Mouse (Mus musculus) mouse embryonic stem cell (cell line): Measurements from ENCODE around the gene Zic1.

ENCODE experiments used
- in situ Hi-C, 2 experiments: fragments of 300-500 bp; cut with MboI; formaldehyde crosslinking; loops; 1 replicate in 1 of 2; 3 replicates in 1 of 2; pipeline ENCODE4 v1.14.3; 2019 to 2020; ENCODE audit warnings: low sequenced_read_pairs in 2 of 2, low pct_unique_long_range_greater_than_20kb in 1 of 2, mixed read lengths in 1 of 2; ENCODE audit not compliant: unreplicated experiment in 1 of 2

The Zic1 gene

DNA sequence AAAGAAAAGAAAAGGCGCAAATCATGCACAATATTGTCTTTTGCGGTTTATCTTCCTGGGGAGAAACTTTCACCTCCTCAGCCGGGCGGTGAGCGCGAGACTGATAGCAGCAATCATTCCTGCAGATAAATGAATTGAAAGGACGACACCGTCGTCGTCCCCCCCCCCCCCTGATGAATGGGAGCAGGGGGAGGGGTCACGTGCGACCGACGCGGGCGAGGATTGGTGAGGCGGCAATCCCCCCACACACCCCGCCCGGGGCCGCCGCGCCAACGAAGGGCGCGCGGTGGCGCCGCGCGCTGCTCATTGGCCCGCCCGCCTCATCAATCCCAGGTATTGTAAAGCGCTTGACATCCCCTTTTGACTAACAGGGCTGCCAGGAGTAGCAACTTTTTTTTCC lies at the start of gene Zic1:
TSS of gene Zic1 (minus strand) at position 147 of the 400 bp plus-strand sequence.
- in situ Hi-C loops: no loop called here

DNA sequence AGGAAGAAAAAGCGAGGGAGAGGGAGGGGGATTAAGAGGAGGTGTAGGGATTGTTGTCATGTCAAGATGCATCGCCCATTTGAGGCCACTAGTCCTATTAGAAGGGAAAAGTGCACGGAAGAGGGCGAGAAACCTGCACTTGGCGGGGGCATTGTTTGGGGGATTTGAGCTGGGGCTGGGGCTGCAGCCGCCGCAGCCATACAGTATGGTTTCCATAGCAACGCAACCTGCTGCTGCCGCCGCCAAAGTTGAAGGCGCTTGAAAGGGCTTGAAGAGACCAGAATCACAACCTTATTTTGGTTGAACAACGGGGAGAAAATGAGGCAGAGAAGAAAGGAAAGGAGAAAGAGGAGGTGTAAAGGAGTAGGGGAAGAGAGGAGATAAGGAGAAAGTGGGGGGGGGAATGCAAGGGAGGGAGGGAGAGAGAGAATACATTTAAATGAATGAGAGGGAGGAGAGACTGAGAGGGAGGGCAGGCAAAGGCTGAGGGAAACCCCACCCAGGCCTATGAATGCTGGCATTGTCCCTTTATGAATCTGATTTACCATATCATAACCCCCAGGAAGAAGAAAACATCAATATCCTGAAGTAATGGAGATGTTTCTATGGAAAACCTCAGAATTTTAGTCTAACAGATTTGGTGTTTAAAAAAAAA lies 48.5 kb upstream of the Zic1 start:
- in situ Hi-C loops: no loop called here

DNA sequence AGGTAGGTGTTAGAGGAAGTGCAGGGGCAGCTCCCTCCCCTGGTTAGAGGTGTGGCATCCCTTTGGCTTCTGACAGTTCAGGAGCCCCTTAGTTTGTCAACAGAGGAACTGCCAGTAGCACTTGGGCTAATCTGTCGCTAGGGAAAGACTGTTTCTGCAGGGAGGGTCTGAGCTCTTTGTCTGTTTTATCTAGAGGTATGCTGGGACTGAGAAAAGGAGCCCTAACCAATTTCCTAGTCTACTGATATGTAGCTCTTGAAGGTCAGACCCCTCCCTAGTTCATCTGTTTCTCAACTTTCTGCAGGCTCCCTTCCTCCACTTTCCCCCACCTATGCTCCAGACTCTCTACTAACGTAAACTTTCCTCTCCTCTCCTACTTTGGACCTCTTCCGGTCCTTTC lies 44.2 kb upstream of the Zic1 start:
- in situ Hi-C loops: no loop called here

DNA sequence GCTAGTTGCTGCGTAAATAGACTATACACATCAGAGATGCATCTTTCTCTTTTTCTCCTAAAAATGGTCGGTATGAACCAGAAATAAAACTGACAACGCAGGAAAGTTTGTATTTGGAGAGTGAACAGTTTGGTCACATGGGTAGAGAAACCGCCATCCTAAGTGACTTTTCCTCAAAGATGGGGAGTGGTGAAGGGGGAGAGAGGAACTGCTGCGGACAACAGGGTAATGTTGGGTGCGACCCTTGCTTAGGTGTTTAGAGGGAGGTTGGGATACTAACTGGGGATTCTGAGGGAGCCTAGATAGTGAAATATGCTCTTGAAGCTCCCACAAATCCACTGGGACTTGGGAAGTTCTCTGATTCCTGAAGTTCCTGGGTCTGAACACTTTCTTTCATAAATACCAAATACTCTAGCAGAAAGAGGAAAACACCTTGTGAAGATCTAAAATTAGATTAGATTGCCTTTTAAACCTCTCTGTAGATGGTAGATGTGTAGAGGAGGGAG lies 40.7 kb upstream of the Zic1 start:
- in situ Hi-C loops: no loop called here

DNA sequence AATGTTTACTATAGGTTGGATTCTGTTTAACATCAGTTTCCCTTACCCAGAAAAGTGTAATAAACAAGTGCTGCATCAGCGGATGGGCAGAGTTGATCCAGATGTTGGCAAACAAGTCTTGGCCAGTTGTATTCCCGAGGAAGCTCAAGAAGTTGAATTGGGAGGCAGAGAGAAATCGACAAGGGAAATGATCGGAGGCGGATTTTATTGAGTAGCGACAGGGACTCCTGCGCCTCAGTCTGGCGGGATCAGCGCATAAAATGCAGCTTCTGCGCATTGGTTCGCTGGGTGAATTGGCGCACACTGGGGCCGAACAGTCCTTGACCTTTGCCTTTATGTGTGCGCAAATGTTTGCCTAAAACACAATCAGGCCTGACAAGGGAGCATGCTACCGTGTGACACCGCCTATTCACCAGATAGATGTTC lies 40.2 kb upstream of the Zic1 start:
- in situ Hi-C loops: no loop called here

DNA sequence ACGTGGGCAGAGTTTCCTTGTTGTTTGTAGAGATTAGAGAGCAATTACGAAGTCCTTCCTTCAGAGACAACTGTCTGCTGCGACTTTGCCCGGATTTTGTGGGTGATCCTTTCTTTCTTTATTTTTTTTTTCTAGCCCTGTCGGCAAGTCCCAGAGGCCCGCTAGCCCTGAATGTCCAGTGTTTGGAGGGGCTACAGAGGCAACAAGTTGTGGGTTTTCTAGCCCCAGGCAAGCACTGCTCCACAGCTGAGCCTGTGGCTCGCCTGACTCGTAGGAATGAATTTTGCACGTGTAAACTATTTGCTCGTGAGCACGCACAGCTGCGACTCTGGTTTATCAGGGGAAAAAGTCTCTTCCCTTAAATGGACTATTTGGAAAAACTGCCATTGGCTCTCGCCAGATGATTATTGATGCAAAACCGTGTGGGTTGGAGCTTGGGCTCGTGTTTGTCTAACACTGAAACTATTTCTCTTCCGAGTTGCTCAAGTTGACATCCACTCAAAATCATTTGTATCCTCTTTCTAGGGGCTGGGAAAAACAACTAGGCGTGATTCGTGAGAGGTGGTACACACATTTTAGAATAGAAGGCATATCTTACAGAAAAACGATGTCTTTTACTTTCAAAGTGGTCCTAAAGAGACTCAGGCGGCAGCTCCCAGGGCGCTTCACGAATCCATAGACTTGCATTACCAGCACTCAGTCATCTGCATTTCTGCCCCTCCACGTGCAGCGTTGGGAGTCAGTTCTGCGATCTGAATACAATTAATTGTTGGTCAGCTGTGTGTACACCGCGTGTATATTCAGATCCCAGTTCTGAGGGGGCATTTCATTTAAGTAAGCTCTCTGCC lies 39.5 kb upstream of the Zic1 start:
- in situ Hi-C loops: no loop called here

DNA sequence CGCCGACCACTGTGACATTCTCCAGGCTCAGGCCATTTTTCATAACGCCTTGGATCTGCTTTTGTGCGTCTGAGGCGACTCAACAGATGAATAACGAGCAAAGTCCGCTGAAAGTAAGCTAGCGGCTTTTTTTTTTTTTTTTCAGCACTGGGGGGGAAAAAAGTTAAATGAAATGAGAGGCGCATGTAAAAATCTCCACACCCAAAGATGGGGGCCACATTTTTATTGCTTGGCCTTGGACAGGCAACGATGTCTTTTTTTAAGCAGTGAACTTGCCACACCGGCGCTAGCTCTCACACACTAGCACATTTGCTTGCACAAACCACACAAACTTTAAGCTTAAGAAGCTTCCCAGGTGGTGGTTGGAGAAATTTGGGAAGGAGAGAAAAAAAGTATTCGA lies 38.6 kb upstream of the Zic1 start:
- in situ Hi-C loops: no loop called here

DNA sequence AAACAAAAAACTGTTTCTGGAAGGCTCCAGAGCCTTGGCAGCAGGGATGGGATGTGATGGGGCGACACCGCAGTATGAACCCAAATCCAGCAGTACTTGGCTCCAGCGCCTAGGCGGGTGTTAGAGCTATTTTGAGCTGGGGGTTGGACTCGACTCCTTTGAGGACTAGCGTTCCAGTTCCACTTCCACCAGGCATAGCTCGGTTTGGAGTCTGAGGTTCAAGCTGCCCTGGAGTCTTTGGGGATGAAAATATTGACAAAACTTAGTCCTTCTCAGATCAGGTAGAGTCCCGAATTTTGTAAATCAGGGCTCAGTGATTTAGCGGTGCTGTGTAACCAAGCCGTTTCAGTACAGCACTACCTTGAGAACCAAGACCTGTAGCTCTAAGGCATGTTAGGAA lies 35.9 kb upstream of the Zic1 start:
- in situ Hi-C loops: no loop called here

DNA sequence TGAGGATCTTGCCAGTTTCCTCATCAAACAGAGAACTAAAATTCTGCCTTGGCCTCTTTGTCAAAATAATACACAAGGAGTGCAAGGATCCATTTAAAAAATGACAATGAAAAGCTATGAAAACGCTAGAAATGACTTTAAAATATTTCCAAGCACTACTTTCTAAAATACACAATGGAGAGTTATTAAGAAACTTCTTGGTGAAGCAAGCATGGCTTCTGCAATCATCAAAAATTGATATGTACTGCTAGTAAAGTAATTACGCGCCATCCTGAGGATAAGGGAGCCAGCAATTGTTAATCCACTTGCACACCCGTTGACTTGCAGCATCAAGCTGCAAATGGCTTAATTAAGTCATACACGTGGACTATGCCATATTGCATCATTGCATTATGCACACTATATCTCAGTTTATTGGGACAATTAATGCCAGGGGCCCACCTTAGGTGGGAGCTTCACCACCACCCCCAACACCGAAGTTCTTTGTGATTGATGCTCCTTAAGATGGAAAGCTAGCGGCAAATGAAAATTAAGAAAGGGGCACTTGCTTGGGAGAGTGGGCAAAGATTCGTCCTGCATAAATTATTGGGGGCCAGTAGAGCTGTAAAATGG lies 35.0 kb upstream of the Zic1 start:
- in situ Hi-C loops: no loop called here

DNA sequence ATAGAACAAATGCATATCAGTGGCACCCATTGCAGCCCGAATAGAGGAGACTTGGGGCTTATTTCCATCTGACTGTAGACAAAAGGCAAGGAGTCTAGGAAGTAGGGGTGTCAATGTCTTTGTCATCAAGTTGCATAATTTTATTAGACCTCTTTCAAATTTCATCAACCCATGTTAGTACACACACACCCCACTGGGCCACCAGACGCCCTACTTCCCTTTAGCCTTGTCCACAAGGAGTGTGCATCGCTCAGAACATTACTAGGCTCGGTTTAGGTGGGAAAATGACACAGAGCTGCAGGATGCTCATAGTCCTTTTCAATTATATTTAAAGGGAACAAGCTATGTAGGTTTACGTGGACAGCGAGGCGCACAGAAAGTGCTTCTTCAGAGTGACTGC lies 34.4 kb upstream of the Zic1 start:
- in situ Hi-C loops: loop anchor here in 1 of 2 experiments (25.0 kb wide), 1 partner anchor 1488 kb away; the partner anchor contains the start of gene Rasgrf1

DNA sequence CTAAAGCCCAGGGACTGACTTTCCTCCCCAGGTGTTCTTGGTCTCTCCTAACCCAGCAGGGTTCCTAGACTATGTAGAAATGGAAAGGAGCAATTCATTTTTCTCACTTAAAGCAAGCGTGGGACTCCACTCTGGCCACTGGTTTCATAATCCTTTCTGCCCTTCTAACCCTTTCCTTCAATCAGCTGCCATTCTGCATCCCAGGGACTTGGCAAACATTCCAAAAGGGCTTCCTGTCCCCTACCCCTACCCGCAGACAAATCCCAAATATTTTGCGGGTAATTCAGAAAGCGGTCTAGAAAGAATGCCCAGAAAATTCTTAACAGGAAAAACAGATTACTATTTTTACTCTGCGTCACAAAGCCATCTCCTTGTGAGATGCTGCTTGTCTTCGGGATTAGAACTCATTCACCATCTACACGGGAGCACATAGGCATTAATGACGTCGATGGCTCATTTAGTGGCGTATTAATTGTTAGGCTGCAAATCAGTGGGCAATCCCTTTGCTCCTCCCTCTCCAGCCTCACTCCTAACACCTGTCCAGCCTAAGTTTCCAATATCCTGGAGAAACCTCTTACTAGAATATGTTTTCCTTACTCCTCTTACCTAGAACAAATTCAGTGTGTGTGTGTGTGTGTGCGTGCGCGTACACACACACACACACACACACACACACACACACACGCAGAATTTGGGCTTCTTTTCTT lies 29.6 kb upstream of the Zic1 start:
- in situ Hi-C loops: loop anchor here in 1 of 2 experiments (25.0 kb wide), 1 partner anchor 1483 kb away; the partner anchor contains the start of gene Rasgrf1

DNA sequence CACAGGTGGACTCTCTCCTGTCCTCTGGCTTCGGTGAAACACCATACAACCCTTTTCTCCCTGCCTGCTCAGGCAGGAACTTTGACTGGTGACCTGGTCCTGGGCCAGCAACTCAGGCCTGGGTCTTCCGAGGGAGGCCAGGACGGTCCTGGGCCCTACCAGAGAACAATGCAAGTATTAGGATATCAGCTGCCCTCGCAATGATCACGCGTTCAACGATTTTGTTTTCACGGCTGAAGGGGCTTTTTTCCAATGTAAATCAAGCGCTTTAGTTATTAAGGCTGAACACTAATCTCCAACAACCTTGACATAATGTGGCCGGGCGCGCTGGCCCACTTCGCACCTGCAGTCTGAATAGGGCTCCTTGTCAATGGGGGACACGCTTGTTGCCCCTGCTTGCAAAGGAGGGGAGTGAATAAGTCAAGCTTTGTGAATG lies 28.6 kb upstream of the Zic1 start:
- in situ Hi-C loops: loop anchor here in 1 of 2 experiments (25.0 kb wide), 1 partner anchor 1482 kb away; the partner anchor contains the start of gene Rasgrf1

DNA sequence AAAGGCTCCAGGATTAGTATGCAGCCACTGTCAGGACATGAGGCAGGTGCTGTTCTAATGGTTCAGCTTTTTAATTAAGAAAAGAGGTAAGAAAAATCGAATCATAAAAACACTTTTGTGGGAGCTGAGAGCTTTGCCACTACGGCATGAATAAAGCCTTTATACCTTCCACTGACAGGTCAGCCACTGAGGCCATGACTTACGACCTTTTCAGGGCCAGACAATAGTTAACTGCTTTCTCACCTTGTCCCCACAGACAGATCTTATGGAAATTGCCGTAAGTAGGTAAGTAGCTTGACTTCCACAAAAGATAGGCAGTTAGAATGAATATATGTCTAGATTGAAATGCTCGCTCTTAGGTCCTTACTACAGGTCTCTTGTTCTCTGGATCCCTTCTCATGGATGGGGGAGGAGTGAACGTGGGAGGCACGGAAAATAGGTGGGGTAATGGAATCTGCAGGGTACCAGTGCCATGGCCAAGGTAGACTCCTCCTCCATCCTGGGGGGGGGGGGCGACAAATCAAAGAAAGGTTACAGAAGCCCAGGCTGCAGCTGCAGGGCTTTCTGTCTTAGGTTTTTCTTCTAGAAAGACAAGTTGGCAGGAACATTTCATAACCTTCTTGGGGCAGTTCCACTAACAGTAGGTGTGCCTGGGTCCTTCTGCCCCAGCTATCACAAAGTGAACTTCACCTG lies 27.9 kb upstream of the Zic1 start:
- in situ Hi-C loops: loop anchor here in 1 of 2 experiments (25.0 kb wide), 1 partner anchor 1481 kb away; the partner anchor contains the start of gene Rasgrf1

DNA sequence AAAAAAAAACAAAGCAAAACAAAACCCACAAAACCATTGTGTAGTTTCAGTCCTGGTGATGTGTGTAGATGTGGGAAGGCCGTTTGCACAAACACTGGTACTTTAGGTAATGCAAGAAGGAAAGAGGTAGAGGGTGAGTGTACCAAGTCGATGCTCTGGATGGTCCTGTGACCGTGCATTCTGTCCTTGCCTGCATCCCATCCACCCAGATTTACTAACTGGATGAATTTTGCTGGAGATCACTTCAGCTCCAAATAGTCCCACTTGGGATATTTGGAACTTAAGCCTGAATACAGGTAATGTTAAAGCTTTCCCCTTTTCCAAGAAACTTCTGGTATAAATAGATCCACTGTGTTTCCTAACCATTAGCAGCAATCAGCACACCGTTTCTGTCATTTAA lies 22.6 kb upstream of the Zic1 start:
- in situ Hi-C loops: loop anchor here in 1 of 2 experiments (25.0 kb wide), 1 partner anchor 1476 kb away; the partner anchor contains the start of gene Rasgrf1

DNA sequence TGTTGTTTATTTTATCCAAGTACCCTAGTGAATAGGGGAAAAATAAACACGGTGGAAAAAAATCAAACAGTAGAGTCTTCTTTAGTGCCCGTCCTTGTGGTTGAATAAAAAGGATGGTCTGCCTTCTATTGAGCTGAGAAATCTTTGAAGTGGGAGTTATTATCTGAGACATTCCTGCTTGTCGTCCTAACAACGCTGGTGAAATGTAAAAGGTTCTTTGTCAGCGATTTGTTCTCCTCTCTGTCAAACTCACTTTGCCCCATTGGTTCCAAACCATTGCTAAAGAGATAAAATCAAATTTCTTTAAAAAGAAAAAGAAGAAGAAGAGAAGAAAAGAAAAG lies 22.1 kb upstream of the Zic1 start:
- in situ Hi-C loops: loop anchor here in 1 of 2 experiments (25.0 kb wide), 1 partner anchor 1475 kb away; the partner anchor contains the start of gene Rasgrf1

DNA sequence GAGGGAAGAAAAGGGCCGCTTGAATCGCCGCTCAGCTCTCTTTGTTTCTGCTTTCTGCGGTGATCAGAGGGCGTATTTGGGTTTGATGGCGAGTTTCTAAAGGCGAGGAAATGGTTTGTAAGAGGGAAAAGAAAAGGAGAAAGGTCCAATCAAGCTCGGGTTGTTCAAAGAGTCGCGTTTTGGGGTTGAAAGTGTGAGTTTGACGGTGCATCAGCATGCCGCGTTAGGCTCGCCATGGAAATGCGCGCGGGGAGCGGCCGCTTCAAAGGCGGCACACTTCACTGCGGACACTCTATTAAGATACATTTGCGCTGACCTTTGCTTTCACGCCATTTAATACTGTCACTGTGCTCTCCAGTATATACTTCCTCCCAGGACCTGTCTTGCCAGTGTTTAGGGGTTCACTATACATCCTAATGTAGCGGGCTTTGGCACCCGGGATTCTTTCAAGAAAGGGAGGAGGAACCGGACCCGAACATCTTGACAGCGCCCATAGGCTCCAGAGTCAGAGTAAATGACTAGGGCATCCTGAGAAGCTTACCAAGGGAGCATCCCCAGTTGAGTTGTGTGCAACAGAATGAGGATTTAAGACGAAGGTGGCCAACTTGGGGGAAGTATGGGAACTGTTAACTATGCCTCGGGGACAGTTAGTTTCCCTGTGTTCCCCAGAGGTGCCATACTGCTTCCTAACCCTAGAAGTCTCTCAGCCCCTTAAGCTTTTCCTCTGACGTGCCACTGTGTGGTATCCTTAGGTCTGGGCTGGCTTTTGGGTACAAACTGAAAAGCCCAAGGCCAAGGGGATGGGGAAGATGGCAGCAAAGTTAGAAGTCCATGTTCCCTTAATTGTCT lies 21.5 kb upstream of the Zic1 start:
- in situ Hi-C loops: loop anchor here in 1 of 2 experiments (25.0 kb wide), 1 partner anchor 1475 kb away; the partner anchor contains the start of gene Rasgrf1

DNA sequence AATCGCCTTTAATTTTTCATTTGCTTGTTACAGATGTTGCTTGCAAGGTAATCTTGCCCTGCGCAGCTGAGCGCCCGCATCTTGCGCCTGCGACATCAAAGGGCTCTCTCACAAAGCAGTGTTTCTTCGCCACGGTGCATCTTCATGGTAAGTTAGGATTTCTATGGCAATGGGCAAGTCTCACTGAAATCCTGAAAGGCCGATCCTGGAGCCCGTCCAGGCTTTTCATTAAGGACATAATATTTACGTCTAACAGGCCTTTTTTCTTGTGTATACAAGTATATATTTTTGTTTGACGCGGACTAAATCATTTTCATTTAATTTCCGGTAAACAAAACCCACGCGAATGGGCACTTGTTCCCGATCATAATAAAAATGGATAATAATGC lies 20.9 kb upstream of the Zic1 start:
- in situ Hi-C loops: loop anchor here in 1 of 2 experiments (25.0 kb wide), 1 partner anchor 1474 kb away; the partner anchor contains the start of gene Rasgrf1
